Mouse (Mus musculus) B cell, adult 62 days (primary cell): ENCODE measurements around the gene Ssxb9. TPM values are rescaled to one million over a fixed set of nuclear protein-coding genes. Genes with fewer than 3 reads are reported as not detected.

Source experiments
- total RNA-seq: library from RNA; stranded (reverse); gene quantifications from 4 replicates; pipeline ENCODE4 v1.2.4, GENCODE M21; 2023

The Ssxb9 gene
- not detected in 4 replicates for total RNA-seq

DNA sequence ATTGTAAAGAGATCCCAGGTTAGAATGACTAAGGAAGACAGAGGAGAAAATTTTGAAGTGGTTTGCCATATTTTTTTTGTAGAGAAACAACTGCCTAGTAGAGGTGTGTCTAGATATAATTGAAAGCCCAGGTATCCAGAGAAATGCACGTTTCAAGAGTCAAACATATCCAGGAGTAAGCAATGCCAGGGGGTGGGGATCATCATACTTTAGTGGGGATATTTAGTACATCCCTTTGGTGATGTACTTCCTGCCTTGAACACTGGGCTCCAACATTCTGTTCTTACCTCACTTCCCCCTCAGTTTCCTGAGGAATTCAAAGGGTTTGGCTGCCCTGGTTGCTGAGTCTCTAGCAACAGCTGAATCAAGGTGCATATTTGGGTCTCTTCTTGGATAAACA is at the start of gene Ssxb9:
Gene Ssxb9, plus strand, starts transcription at position 301 of the 400 bp plus-strand sequence.

DNA sequence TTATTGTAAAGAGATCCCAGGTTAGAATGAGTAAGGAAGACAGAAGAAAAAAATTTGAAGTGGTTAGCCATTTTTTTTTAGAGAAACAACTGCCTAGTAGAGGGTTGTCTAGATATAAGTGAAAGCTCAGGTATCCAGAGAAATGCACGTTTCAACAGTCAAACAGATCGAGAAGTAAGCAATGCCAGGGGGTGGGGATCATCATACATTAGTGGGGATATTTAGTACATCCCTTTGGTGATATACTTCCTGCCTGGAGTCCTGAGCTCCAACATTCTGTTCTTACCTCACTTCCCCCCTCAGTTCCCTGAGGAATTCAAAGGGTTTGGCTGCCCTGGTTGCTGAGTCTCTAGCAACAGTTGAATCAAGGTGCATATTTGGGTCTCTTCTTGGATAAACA is 39.7 kb upstream of the Ssxb9 start, which contains the start of gene Ssxb10:
Gene Ssxb10, plus strand, starts transcription at position 301 of the 400 bp plus-strand sequence.

GRCm38 (mm10) chrX:8413005-8413404 is 46.2 kb downstream of the Ssxb9 start, which contains the start of gene Ssxb1:
Gene Ssxb1, plus strand, starts transcription at chrX:8413305.

Other genes with a start within 250 kb of the Ssxb9 start
- 32.4 to 39.9 TPM (median 35.9 TPM) in 4 replicates for gene Wdr13, start 234.1 kb upstream of the Ssxb9 start, total RNA-seq
- 695 to 785 TPM (median 740 TPM) in 4 replicates for gene Rbm3, start 221.1 kb upstream of the Ssxb9 start, total RNA-seq
- 19.7 to 22.6 TPM (median 20.8 TPM) in 4 replicates for gene Tbc1d25, start 190.8 kb upstream of the Ssxb9 start, total RNA-seq
- 23.1 to 33.3 TPM (median 30.1 TPM) in 4 replicates for gene Ebp, start 173.5 kb upstream of the Ssxb9 start, total RNA-seq
- gene Porcn, start 160.5 kb upstream of the Ssxb9 start, total RNA-seq = 0.46 TPM in 1 of 4 replicates, not detected in the others
- gene Ftsj1, start 114.6 kb upstream of the Ssxb9 start, total RNA-seq = 12.3 to 19.3 TPM (median 16.9 TPM) in 4 replicates
- gene Slc38a5, start 95.8 kb upstream of the Ssxb9 start, total RNA-seq = 0.30 TPM in 1 of 4 replicates, not detected in the others
- gene Ssxb10, start 39.6 kb upstream of the Ssxb9 start, total RNA-seq = not detected in 4 replicates
- not detected in 4 replicates for gene Ssxb1, start 46.3 kb downstream of the Ssxb9 start, total RNA-seq
- gene Ssxb2, start 94.7 kb downstream of the Ssxb9 start, total RNA-seq = not detected in 4 replicates
- gene Gm14459, start 158.0 kb downstream of the Ssxb9 start, total RNA-seq = not detected in 4 replicates
- gene Ssxb6, start 181.3 kb downstream of the Ssxb9 start, total RNA-seq = not detected in 4 replicates
- gene Ssxb3, start 224.8 kb downstream of the Ssxb9 start, total RNA-seq = not detected in 4 replicates